Mouse (Mus musculus): ENCODE results near the gene Vmn1r86.

- TF ChIP-seq CTCF (IDR thresholded peaks at IDR 0.05; ENCODE audit: borderline replicate concordance, control insufficient read depth, extremely low read depth, insufficient read depth, low read length, poor library complexity) (no peak), POLR2A (IDR thresholded peaks at IDR 0.05; ENCODE audit: control insufficient read depth, extremely low read depth, insufficient read depth, low read length, poor library complexity) (no peak)
Observed at GRCm38 (mm10) chr7:13056913-13057700, 62.6 kb downstream of the Vmn1r86 start.
